Mouse (Mus musculus): ENCODE data around the gene Atf1. TPM values are rescaled to one million over a fixed set of nuclear protein-coding genes. Genes with fewer than 3 reads are reported as not detected.
"Not testable (repeated sequence)": the region's sequence is repeated elsewhere in the genome, so short reads cannot be mapped to it uniquely, and the experiment has no call there.

Atf1 gene
- total RNA-seq, 2 experiments from 2014 or later: 22.5 to 24.2 TPM

DNA sequence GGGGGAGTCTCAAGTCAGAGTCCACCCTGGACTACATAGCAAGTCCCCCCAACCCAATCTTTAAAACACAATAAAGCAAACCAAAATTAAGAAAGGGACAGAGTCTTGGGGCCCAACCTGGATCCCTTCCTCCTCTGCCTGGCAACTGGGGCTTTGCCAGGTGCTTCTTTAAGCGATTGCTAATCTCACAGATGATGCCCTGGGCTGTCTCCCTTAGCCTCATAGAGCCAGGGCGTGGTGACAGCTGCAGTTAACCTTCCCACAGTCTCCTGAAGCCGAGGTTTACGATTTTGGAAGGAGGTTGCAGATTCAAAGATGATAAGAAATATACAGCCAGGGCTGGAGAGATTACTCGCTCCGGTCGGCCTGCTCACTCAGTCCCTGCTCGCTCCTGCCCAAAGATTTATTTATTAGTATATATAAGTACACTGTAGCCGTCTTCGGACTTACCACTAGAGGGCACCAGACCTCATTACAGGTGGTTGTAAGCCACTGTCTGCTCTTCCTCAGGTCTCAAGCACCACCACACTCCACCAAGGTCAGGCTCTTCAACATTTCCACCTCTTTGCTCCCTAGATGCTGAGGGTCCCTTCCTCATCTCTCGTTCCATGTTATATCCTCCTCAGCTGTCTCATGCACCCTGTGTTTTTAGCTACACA lies 79.9 kb downstream of the Atf1 start:
- TF ChIP-seq CTCF (conservative IDR thresholded peaks at IDR 0.05): peak; percentile 68
- DNase-seq (ENCODE audit: low spot score in 2 of 2); H3K27ac ChIP-seq; H3K4me3 ChIP-seq: not testable (repeated sequence)

Other genes with a start within 250 kb of the Atf1 start
- 10 to 100 TPM; 47.7 to 51.3 TPM for gene Dip2b, start 189.2 kb upstream of the Atf1 start, total RNA-seq (2021)
- not detected for gene Tmprss12, start 53.0 kb downstream of the Atf1 start, total RNA-seq (2021)
- gene Mettl7a1, start 76.3 kb downstream of the Atf1 start, total RNA-seq (2021): 10 to 100 TPM; 31.5 to 36.8 TPM
- under 1 TPM; 0.33 to 0.37 TPM for gene Mettl7a3, start 107.1 kb downstream of the Atf1 start, total RNA-seq (2021)
- not detected for gene Methig1, start 125.3 kb downstream of the Atf1 start, total RNA-seq (2021)
- gene Mettl7a2, start 125.4 kb downstream of the Atf1 start, total RNA-seq (2021): under 1 TPM in 1 of 2 experiments, not detected in 1; 0.72 TPM
- not detected for gene Higd1c, start 136.7 kb downstream of the Atf1 start, total RNA-seq (2021)
- gene Gm5475, start 194.3 kb downstream of the Atf1 start, total RNA-seq (2021): not detected
- gene Slc11a2, start 197.3 kb downstream of the Atf1 start, total RNA-seq (2021): 10 to 100 TPM; 62.0 to 67.5 TPM
- gene Letmd1, start 241.2 kb downstream of the Atf1 start, total RNA-seq (2021): 10 to 100 TPM; 57.1 to 62.9 TPM

Measured in layer of hippocampus, adult 2 months (tissue).